Mouse (Mus musculus): ENCODE results near the gene Vcam1.
A peak's percentile ranks its signal among the peaks of the same experiment; 100 is the strongest.

The Vcam1 gene

GRCm38 (mm10) chr3:116126508-116127190, 2.8 kb downstream of the Vcam1 start:
- DNase-seq (ENCODE audit: low spot score), result no peak

- DNase-seq (ENCODE audit: low spot score), result no peak
Observed at GRCm38 (mm10) chr3:116126070-116126469, 3.4 kb downstream of the Vcam1 start.

GRCm38 (mm10) chr3:116123827-116124226, 5.7 kb downstream of the Vcam1 start:
- no peak for DNase-seq (ENCODE audit: low spot score)

GRCm38 (mm10) chr3:116122696-116123095, 6.8 kb downstream of the Vcam1 start:
- DNase-seq (ENCODE audit: low spot score), result no peak

GRCm38 (mm10) chr3:116121026-116121425, 8.5 kb downstream of the Vcam1 start:
- no peak for DNase-seq (ENCODE audit: low spot score)

- DNase-seq (ENCODE audit: low spot score), result no peak
Observed at GRCm38 (mm10) chr3:116120391-116120790, 9.1 kb downstream of the Vcam1 start.

GRCm38 (mm10) chr3:116119162-116119561, 10.3 kb downstream of the Vcam1 start:
- DNase-seq (ENCODE audit: low spot score), result no peak

GRCm38 (mm10) chr3:116117046-116117445, 12.4 kb downstream of the Vcam1 start:
- no peak for DNase-seq (ENCODE audit: low spot score)

GRCm38 (mm10) chr3:116114249-116115188, 15.0 kb downstream of the Vcam1 start:
- DNase-seq (ENCODE audit: low spot score), result no peak

- DNase-seq (ENCODE audit: low spot score), result no peak
Observed at GRCm38 (mm10) chr3:116113443-116114241, 15.8 kb downstream of the Vcam1 start.

- DNase-seq (ENCODE audit: low spot score), result no peak
Observed at GRCm38 (mm10) chr3:116112816-116113405, 16.6 kb downstream of the Vcam1 start.

- no peak for DNase-seq (ENCODE audit: low spot score)
Observed at GRCm38 (mm10) chr3:116105713-116106112, 23.8 kb downstream of the Vcam1 start.

GRCm38 (mm10) chr3:116104866-116105647, 24.4 kb downstream of the Vcam1 start:
- DNase-seq (ENCODE audit: low spot score), result peak; percentile 47

- DNase-seq (ENCODE audit: low spot score), result no peak
Observed at GRCm38 (mm10) chr3:116104270-116104669, 25.2 kb downstream of the Vcam1 start.

- no peak for DNase-seq (ENCODE audit: low spot score)
Observed at GRCm38 (mm10) chr3:116100850-116101249, 28.6 kb downstream of the Vcam1 start.

GRCm38 (mm10) chr3:116095934-116096333, 33.6 kb downstream of the Vcam1 start:
- DNase-seq (ENCODE audit: low spot score), result no peak

GRCm38 (mm10) chr3:116095312-116095711, 34.2 kb downstream of the Vcam1 start:
- DNase-seq (ENCODE audit: low spot score), result no peak

- no peak for DNase-seq (ENCODE audit: low spot score)
Observed at GRCm38 (mm10) chr3:116094886-116095285, 34.6 kb downstream of the Vcam1 start.

GRCm38 (mm10) chr3:116094288-116094687, 35.2 kb downstream of the Vcam1 start:
- no peak for DNase-seq (ENCODE audit: low spot score)

GRCm38 (mm10) chr3:116092547-116092946, 36.9 kb downstream of the Vcam1 start:
- DNase-seq (ENCODE audit: low spot score), result no peak

GRCm38 (mm10) chr3:116091706-116092105, 37.8 kb downstream of the Vcam1 start:
- no peak for DNase-seq (ENCODE audit: low spot score)
